Mouse (Mus musculus): ENCODE results near the gene Sfrp5. TPM values are rescaled to one million over a fixed set of nuclear protein-coding genes. Genes with fewer than 3 reads are reported as not detected.

Gene Sfrp5
- polyA plus RNA-seq, 1 experiment = not detected

DNA sequence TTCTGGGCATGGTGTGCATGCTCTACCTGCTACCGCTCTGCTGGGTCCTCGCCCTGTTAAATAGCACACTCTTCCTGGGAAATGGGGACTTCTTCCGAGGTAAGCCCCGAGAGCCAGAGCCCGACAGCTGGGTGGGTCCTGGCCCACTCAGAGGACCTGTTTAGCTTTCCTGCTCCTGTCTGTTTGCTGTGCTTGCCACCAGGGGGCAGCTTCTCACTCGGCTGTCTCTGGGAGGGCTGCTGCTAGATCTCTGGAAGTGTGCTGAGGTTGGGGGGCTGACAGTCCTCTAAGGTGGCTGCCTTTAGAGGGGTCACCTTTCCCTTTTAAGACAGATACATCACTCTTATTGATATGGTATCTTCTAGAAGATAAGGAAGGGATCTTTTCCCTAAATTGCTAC is 19.4 kb downstream of the Sfrp5 start:
- Histone ChIP-seq H3K9me3 (ENCODE audit: control insufficient read depth, low read length) (no peaks in the 10 kb centered on the region), H3K4me1 (ENCODE audit: control insufficient read depth) (peaks cover 3% of the 10 kb centered on the region), H3K4me3 (replicated peaks) (no peak overlapping the region), H3K27me3 (ENCODE audit: control insufficient read depth) (no peaks in the 10 kb centered on the region), H3K36me3 (ENCODE audit: control insufficient read depth) (peaks cover 94% of the 10 kb centered on the region)
- TF ChIP-seq TAL1 (IDR thresholded peaks at IDR 0.05; ENCODE audit: low read length) (no peak), GATA1 (IDR thresholded peaks at IDR 0.05; ENCODE audit: low read length) (no peak)

DNA sequence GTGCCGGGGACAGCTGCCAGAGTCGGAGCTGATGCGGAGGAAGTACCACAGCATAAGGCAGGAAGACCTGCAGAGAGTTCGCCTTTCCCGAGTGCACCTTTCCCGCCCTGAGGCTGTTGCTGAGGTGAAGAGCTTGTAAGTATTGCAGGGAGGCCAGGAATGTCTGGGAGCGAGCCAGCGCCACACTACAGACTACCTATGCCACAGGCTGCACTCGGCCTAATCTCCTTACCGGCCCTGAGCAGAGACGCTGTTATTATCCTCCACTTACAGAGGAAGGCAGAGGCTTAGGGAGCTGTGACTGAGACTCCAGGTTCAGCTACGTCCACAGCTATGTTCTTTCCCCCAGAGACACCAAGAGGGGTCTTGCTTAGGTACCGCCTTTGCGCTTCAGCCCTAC is 22.7 kb downstream of the Sfrp5 start:
- Histone ChIP-seq H3K9me3 (ENCODE audit: control insufficient read depth, low read length) (no peaks in the 10 kb centered on the region), H3K4me1 (ENCODE audit: control insufficient read depth) (peaks cover 24% of the 10 kb centered on the region), H3K36me3 (ENCODE audit: control insufficient read depth) (peaks cover 73% of the 10 kb centered on the region), H3K4me3 (replicated peaks) (no peak overlapping the region), H3K27me3 (ENCODE audit: control insufficient read depth) (no peaks in the 10 kb centered on the region)
- TF ChIP-seq TAL1 (IDR thresholded peaks at IDR 0.05; ENCODE audit: low read length) = no peak
- TF ChIP-seq GATA1 (IDR thresholded peaks at IDR 0.05; ENCODE audit: low read length) = no peak

DNA sequence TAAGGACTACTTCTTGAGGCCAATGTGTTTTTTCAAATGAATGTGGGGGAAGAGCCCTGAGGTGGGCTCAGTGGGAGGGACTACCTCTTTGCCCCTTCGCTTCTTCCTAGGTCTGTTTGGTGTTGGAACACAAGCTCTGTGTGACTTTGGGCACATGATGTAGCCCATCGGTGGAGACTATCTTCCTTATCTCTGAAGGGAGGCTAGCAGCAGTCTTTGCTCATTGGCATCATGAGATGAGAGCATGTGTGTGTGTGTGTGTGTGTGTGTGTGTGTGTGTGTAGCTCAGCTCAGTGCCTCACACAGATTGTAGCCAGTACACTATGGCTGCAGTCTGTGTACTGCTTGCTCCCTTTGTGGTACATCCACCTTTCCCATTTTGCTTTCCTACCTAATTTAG is 24.6 kb downstream of the Sfrp5 start:
- Histone ChIP-seq H3K27me3 (ENCODE audit: control insufficient read depth) (no peaks in the 10 kb centered on the region), H3K4me1 (ENCODE audit: control insufficient read depth) (peaks cover 27% of the 10 kb centered on the region), H3K4me3 (replicated peaks) (no peak overlapping the region), H3K36me3 (ENCODE audit: control insufficient read depth) (peaks cover 59% of the 10 kb centered on the region), H3K9me3 (ENCODE audit: control insufficient read depth, low read length) (no peaks in the 10 kb centered on the region)
- TF ChIP-seq TAL1 (IDR thresholded peaks at IDR 0.05; ENCODE audit: low read length) = no peak
- no peak for TF ChIP-seq GATA1 (IDR thresholded peaks at IDR 0.05; ENCODE audit: low read length)

DNA sequence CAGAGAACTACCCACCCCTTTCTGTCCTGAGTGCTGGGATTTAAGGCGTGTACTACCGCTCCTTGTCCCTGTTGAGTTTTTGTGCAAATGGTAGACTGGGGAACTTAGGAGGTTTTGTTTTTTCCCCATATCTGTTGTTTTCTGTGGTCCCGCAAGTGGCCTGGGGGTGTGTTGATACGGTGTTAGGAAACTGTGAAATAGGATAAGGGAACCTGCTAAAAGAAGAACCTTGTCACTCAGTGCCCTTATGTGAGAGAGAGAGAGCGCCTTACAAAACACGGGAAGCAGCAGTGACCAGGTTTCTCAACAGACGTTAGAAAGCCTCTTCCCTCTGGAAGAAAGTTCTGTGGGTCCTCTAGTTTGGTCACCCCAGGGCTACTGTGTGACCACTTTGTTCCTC is 25.2 kb downstream of the Sfrp5 start:
- no peak for TF ChIP-seq GATA1 (IDR thresholded peaks at IDR 0.05; ENCODE audit: low read length)
- TF ChIP-seq TAL1 (IDR thresholded peaks at IDR 0.05; ENCODE audit: low read length) = no peak
- no peaks in the 10 kb centered on the region for H3K9me3 ChIP-seq (ENCODE audit: control insufficient read depth, low read length)
- H3K36me3 ChIP-seq (ENCODE audit: control insufficient read depth) = peaks cover 54% of the 10 kb centered on the region
- H3K4me3 ChIP-seq (replicated peaks) = no peak overlapping the region
- no peaks in the 10 kb centered on the region for H3K27me3 ChIP-seq (ENCODE audit: control insufficient read depth)
- H3K4me1 ChIP-seq (ENCODE audit: control insufficient read depth) = peaks cover 31% of the 10 kb centered on the region

DNA sequence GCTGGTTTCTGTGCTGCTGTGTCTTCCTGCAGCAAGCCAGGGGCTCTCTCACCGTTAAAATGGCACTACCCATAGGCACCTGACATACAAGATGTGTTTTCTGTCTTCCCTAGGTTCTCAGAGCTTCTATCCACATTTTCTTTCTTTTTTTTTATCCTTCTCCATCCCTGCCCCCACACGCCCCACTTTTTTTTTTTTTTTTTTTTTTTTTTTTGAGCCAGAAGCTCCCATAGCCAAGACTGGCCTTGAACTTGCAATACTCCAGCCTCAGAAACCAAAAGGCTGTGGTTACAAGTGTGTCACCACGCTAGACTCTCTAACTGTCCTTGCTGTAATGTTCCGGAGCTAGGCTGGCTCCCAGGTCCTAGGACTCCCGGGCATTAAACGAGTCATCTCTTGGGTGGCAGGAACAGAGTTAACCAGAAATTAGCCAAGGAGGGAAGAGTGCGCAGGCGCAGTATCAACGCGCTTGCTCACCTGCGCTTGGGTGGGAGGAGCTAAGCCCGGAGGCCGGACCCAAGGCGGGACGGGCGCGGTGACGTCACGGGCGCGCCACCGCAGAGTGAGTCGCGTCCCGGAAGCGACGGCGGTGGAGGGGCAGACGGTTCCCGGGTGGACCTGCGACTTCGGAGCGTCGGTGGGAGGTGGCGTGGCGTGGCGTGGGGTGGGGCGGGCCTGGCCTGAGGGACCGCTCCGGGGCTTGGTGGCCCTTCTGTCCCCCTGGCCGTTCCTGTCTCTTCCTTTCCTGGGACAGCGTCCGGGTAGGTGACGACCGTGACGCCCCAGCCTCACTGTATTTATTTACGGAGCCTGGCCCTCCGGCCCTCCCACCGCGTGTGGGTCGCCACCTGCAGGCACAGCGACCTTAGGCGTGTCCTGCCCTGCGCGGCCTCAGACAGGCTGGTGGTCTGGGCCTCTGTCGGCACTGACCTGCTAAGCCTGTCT is 31.8 kb downstream of the Sfrp5 start:
- no peak for TF ChIP-seq GATA1 (IDR thresholded peaks at IDR 0.05; ENCODE audit: low read length)
- Histone ChIP-seq H3K36me3 (ENCODE audit: control insufficient read depth) (peaks cover 9% of the 10 kb centered on the region), H3K9me3 (ENCODE audit: control insufficient read depth, low read length) (no peaks in the 10 kb centered on the region), H3K4me3 (replicated peaks) (peak overlapping the region; percentile 81), H3K4me1 (ENCODE audit: control insufficient read depth) (peaks cover 54% of the 10 kb centered on the region), H3K27me3 (ENCODE audit: control insufficient read depth) (peaks cover 27% of the 10 kb centered on the region)

DNA sequence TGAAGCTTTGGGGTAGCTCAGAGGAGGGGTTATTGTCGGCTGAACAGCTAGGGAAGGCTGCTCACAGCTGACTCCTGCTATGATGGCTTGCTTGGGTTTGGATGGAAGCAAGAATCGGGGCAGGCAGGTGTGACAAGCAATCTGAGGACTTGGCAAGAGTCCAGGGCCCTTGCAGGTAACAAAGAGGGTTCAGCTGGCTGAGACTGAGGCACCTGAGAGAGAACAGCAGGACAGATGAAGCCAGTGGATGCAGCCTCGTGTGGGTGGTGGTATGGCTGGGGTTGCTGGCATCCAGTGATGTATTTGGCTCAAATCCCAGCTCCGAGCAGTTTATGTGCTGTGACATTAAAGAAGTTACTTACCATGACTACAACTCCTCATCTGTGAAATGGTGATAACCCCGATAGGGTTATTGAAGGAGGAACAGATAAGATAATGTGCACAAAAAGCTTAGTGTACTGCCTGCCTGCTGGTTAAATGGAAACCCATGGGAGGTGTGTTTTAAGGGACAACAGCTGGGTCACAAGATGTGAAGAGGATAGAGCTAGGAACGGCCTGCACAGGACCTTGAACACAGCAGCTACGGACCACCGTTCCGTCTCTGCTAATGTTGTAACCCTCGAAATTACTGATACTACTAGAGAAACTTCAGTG is 32.6 kb downstream of the Sfrp5 start:
- H3K9me3 ChIP-seq (ENCODE audit: control insufficient read depth, low read length) = no peaks in the 10 kb centered on the region
- TF ChIP-seq GATA1 (IDR thresholded peaks at IDR 0.05; ENCODE audit: low read length) (no peak), TAL1 (IDR thresholded peaks at IDR 0.05; ENCODE audit: low read length) (no peak)
- peaks cover 34% of the 10 kb centered on the region for H3K27me3 ChIP-seq (ENCODE audit: control insufficient read depth)
- H3K4me3 ChIP-seq (replicated peaks) = peak overlapping the region; percentile 81
- H3K36me3 ChIP-seq (ENCODE audit: control insufficient read depth) = peaks cover 6% of the 10 kb centered on the region
- H3K4me1 ChIP-seq (ENCODE audit: control insufficient read depth) = peaks cover 54% of the 10 kb centered on the region

DNA sequence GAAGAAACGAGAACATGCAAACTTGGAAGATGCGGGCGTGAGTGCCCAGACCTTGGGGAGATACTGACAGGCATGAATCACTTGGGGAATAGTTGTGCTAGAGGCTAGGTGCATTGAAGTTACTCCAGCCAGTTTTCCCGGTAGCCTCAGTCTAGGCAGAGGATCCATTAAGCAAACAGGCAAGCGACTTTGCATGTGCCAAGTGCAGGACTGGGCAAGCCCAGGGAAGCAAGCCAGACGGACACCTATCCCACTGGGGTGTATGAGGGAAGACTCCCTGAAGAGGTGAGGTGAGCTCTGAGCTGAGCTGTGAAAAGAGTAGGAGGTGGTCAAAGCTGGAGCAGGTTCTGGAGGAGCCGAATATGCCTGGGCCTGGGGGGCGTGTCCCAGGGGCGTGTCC is 34.6 kb downstream of the Sfrp5 start:
- peaks cover 51% of the 10 kb centered on the region for H3K4me1 ChIP-seq (ENCODE audit: control insufficient read depth)
- H3K9me3 ChIP-seq (ENCODE audit: control insufficient read depth, low read length) = no peaks in the 10 kb centered on the region
- no peaks in the 10 kb centered on the region for H3K36me3 ChIP-seq (ENCODE audit: control insufficient read depth)
- H3K27me3 ChIP-seq (ENCODE audit: control insufficient read depth) = peaks cover 41% of the 10 kb centered on the region
- no peak overlapping the region for H3K4me3 ChIP-seq (replicated peaks)
- TF ChIP-seq TAL1 (IDR thresholded peaks at IDR 0.05; ENCODE audit: low read length) (no peak), GATA1 (IDR thresholded peaks at IDR 0.05; ENCODE audit: low read length) (no peak)

DNA sequence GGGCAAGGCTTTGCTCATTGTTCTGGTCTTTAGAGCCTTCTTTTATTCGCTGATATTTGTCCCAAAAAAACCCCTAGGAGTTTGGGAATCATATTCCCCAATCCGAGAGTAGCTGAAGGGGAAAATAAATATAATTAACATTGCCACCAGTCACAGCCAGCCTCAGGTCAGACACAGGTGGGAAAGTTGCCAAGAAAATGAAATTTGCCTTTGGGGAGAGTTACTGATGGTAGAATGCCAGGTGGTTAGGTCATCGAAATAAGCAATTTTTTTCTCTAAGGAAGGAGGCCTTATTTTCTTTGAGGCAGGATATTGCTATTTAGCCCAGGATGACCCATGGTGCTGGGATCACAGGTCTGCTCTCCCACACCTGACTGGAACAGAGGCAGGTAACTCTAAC is 35.3 kb downstream of the Sfrp5 start:
- Histone ChIP-seq H3K9me3 (ENCODE audit: control insufficient read depth, low read length) (no peaks in the 10 kb centered on the region), H3K4me1 (ENCODE audit: control insufficient read depth) (peaks cover 46% of the 10 kb centered on the region), H3K36me3 (ENCODE audit: control insufficient read depth) (no peaks in the 10 kb centered on the region), H3K4me3 (replicated peaks) (no peak overlapping the region), H3K27me3 (ENCODE audit: control insufficient read depth) (peaks cover 41% of the 10 kb centered on the region)
- TF ChIP-seq TAL1 (IDR thresholded peaks at IDR 0.05; ENCODE audit: low read length) (no peak), GATA1 (IDR thresholded peaks at IDR 0.05; ENCODE audit: low read length) (no peak)

DNA sequence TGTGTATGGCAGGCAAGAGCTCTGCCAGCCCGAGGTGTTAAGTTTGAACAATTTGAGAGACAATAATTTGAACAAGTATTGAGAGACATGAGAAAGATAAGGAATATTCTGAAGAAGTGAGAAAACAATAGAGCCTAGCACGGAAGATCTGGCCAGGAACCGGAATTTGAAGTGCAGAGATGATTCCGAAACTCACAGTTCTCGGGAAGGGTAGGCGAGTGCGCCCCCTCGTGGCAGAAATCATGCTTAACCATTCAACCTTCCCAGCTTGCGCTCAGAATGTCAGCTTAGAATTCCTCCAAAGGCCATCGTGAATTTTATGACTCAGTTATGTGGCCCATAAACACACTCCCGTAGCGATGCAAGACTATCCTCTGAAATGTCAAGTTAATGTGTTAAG is 35.9 kb downstream of the Sfrp5 start:
- Histone ChIP-seq H3K27me3 (ENCODE audit: control insufficient read depth) (peaks cover 41% of the 10 kb centered on the region), H3K36me3 (ENCODE audit: control insufficient read depth) (no peaks in the 10 kb centered on the region), H3K4me3 (replicated peaks) (peak overlapping the region; percentile 43), H3K9me3 (ENCODE audit: control insufficient read depth, low read length) (no peaks in the 10 kb centered on the region), H3K4me1 (ENCODE audit: control insufficient read depth) (peaks cover 40% of the 10 kb centered on the region)
- TF ChIP-seq TAL1 (IDR thresholded peaks at IDR 0.05; ENCODE audit: low read length) (no peak), GATA1 (IDR thresholded peaks at IDR 0.05; ENCODE audit: low read length) (no peak)

Data from erythroblast, embryonic 14.5 days (primary cell).